30 mouse cellular contexts compared by ENCODE assay signal in genomic region chr1:118891395-118891794, GRCm38 (mm10).
DNase-seq lines count a peak whose midpoint lies in the region; ATAC-seq and TF ChIP-seq lines count a peak whose summit lies in the region.
"Had no signal": no experiment of that assay in that cellular context is flagged by ENCODE, and none has a peak within 500 bp of the region (broad histone marks: within the 10 kb centered on the region; RNA-seq: fewer than 3 reads in every experiment).

No protein-coding gene starts in this region.

- no peaks in the 10 kb centered on the region for H3K9me3 ChIP-seq in embryonic facial prominence, embryonic 11.5 days (replicated peaks; ENCODE audit: control insufficient read depth, low read length)
- H3K9me3 ChIP-seq in embryonic facial prominence, embryonic 10.5 days: no peaks in the 10 kb centered on the region
- no peaks in the 10 kb centered on the region for H3K9me3 ChIP-seq in limb, embryonic 12.5 days
- H3K9me3 ChIP-seq: embryonic facial prominence, embryonic 12.5 days; heart, embryonic 12.5 days; limb, embryonic 13.5 days; liver, embryonic 13.5 days; neural tube, embryonic 12.5 days had no signal

- no peak overlapping the region for H3K4me3 ChIP-seq in embryonic facial prominence, embryonic 11.5 days (ENCODE audit: low read depth, low read length)
- no peak overlapping the region for H3K4me3 ChIP-seq in embryonic facial prominence, embryonic 10.5 days
- no peak overlapping the region for H3K4me3 ChIP-seq in limb, embryonic 12.5 days (replicated peaks)
- H3K4me3 ChIP-seq: embryonic facial prominence, embryonic 12.5 days; gastrocnemius, adult 2 months; heart, adult 2 months; heart, embryonic 12.5 days; limb, embryonic 13.5 days; liver, embryonic 13.5 days; myocyte; neural tube, embryonic 12.5 days had no signal

- no peak for TF ChIP-seq CTCF in brain, embryonic 14.5 days (IDR thresholded peaks at IDR 0.05; ENCODE audit: borderline replicate concordance, extremely low read depth, insufficient read depth, insufficient read length)

- H3K4me1 ChIP-seq in embryonic facial prominence, embryonic 11.5 days (ENCODE audit: control insufficient read depth, insufficient read depth, low read length): no peaks in the 10 kb centered on the region
- peaks cover 52% of the 10 kb centered on the region for H3K4me1 ChIP-seq in embryonic facial prominence, embryonic 10.5 days
- peaks cover 62% of the 10 kb centered on the region for H3K4me1 ChIP-seq in limb, embryonic 12.5 days (replicated peaks)
- H3K4me1 ChIP-seq: liver, embryonic 13.5 days had no signal

- ATAC-seq in embryonic facial prominence, embryonic 11.5 days (replicated peaks; ENCODE audit: insufficient number of reproducible peaks, low FRiP score, low TSS enrichment, low read depth): no peak; the same call in 1 of the 2 replicates
- ATAC-seq in limb, embryonic 12.5 days (ENCODE audit: insufficient number of reproducible peaks, insufficient read depth, low FRiP score, low TSS enrichment, low read depth): no peak
- no peak for ATAC-seq in CD4-positive, CD25-positive, alpha-beta regulatory T cell, adult 4 months
- ATAC-seq: inflammation-experienced regulatory T-cells, adult 6 months had no signal

- peak; percentile 39 for DNase-seq in embryonic facial prominence, embryonic 11.5 days (ENCODE audit: low spot score)
- DNase-seq in embryonic facial prominence, embryonic 10.5 days (ENCODE audit: low spot score): no peak
- peak; percentile 46 to 48 for DNase-seq in layer of hippocampus, adult 18-20 months (ENCODE audit: low spot score in 2 of 2)
- no peak for DNase-seq in layer of hippocampus, postnatal 25 days (ENCODE audit: extremely low spot score in 1 of 2, low spot score in 1 of 2)
- peak; percentile 68 for DNase-seq in brain, embryonic 14.5 days (ENCODE audit: low read depth)
- DNase-seq in testis, postnatal 14 days (ENCODE audit: low spot score): no peak
- DNase-seq: adrenal gland, postnatal 36 days; cerebellum, adult 8-10 months; cerebellum, postnatal 25 days; gastrocnemius, adult 2 months; heart, adult 2 months; kidney, adult 11 months; kidney, postnatal 4 days; liver, embryonic 13.5 days; lung, adult 2 months; lung, postnatal 10 days; right cerebral cortex, adult 18-20 months; spleen, adult 18-20 months; thymus, adult 18-20 months; thymus, postnatal 25 days had no signal

- no peak for TF ChIP-seq POLR2A in brain, embryonic 14.5 days (IDR thresholded peaks at IDR 0.05; ENCODE audit: borderline replicate concordance, extremely low read depth, insufficient read depth, insufficient read length, poor library complexity, severe bottlenecking)

- H3K27ac ChIP-seq in embryonic facial prominence, embryonic 11.5 days (replicated peaks; ENCODE audit: low read depth, low read length): no peak overlapping the region
- H3K27ac ChIP-seq in embryonic facial prominence, embryonic 10.5 days (replicated peaks): no peak overlapping the region; the same call in 1 of the 2 replicates
- 0 out of 2 replicates have a peak overlapping the region, but pooled peaks have one; percentile 20 for H3K27ac ChIP-seq in limb, embryonic 12.5 days
- H3K27ac ChIP-seq: gastrocnemius, adult 2 months; heart, adult 2 months; hindbrain, embryonic 14.5 days; limb, embryonic 13.5 days; liver, embryonic 13.5 days; macrophage; neural tube, embryonic 12.5 days had no signal

- H3K36me3 ChIP-seq in embryonic facial prominence, embryonic 11.5 days (replicated peaks; ENCODE audit: control insufficient read depth, insufficient read depth, low read depth, low read length): no peaks in the 10 kb centered on the region
- H3K36me3 ChIP-seq in embryonic facial prominence, embryonic 10.5 days (replicated peaks): peaks cover 32% of the 10 kb centered on the region
- peaks cover 32% of the 10 kb centered on the region for H3K36me3 ChIP-seq in limb, embryonic 12.5 days
- H3K36me3 ChIP-seq: heart, embryonic 12.5 days; liver, embryonic 13.5 days had no signal

- H3K27me3 ChIP-seq in embryonic facial prominence, embryonic 11.5 days (ENCODE audit: control insufficient read depth, insufficient read depth, low read length): no peaks in the 10 kb centered on the region
- H3K27me3 ChIP-seq in embryonic facial prominence, embryonic 10.5 days (replicated peaks; ENCODE audit: low read depth, poor library complexity, severe bottlenecking): 0 out of 2 replicates have a peak, but pooled peaks cover 4% of the 10 kb centered on the region
- H3K27me3 ChIP-seq in limb, embryonic 12.5 days: no peaks in the 10 kb centered on the region
- H3K27me3 ChIP-seq: embryonic facial prominence, embryonic 12.5 days; heart, embryonic 12.5 days; limb, embryonic 13.5 days; liver, embryonic 13.5 days; neural tube, embryonic 12.5 days had no signal

- no peak overlapping the region for H3K4me2 ChIP-seq in embryonic facial prominence, embryonic 11.5 days (ENCODE audit: low read depth, low read length)
- no peak overlapping the region for H3K4me2 ChIP-seq in limb, embryonic 12.5 days
- H3K4me2 ChIP-seq: embryonic facial prominence, embryonic 12.5 days; heart, embryonic 12.5 days; hindbrain, embryonic 14.5 days; limb, embryonic 13.5 days; liver, embryonic 13.5 days; neural tube, embryonic 12.5 days had no signal

- 43% methylated on average over 5 of the region's 5 CpGs for WGBS in embryonic facial prominence, embryonic 11.5 days
- WGBS in embryonic facial prominence, embryonic 10.5 days: 50% methylated on average over 5 of the region's 5 CpGs
- WGBS in limb, embryonic 12.5 days: 31% methylated on average over 5 of the region's 5 CpGs

- H3K9ac ChIP-seq in embryonic facial prominence, embryonic 11.5 days (replicated peaks; ENCODE audit: low read length): no peak overlapping the region
- H3K9ac ChIP-seq in limb, embryonic 12.5 days (replicated peaks): no peak overlapping the region
- H3K9ac ChIP-seq: embryonic facial prominence, embryonic 12.5 days; heart, embryonic 12.5 days; hindbrain, embryonic 14.5 days; limb, embryonic 13.5 days; liver, embryonic 13.5 days; neural tube, embryonic 12.5 days had no signal

Comparison
In these comparisons a context has a peak if more than half of its experiments do, and no peak if none do; other contexts are left out.
1. DNase-seq: peak in embryonic facial prominence, embryonic 11.5 days (single experiment), layer of hippocampus, adult 18-20 months (2 of 2) and brain, embryonic 14.5 days (single experiment); none in embryonic facial prominence, embryonic 10.5 days (single experiment), layer of hippocampus, postnatal 25 days (0 of 2) and testis, postnatal 14 days (single experiment).